Mouse (Mus musculus) G1E (cell line): ENCODE data around the gene Cdc7. TPM values are rescaled to one million over a fixed set of nuclear protein-coding genes. Genes with fewer than 3 reads are reported as not detected.

Experiments
- ATAC-seq: 2 replicates; pipeline ENCODE4 v1.8.0; 2016; ENCODE audit warnings: mild to moderate bottlenecking; ENCODE audit not compliant: insufficient number of reproducible peaks, poor library complexity, low FRiP score, severe bottlenecking; ENCODE audit errors: extremely low read depth
- DNase-seq: peaks from one replicate; pipeline ENCODE4 v3.0.0; 2012; ENCODE audit warnings: low spot score
- H3K27me3 ChIP-seq: 2 replicates; pipeline ENCODE4 v1.6.1; 2012; ENCODE audit warnings: mild to moderate bottlenecking, low read length, inconsistent platforms; ENCODE audit not compliant: insufficient read depth
- H3K36me3 ChIP-seq: replicated peaks from 2 replicates; pipeline ENCODE3; 2012; ENCODE audit warnings: mild to moderate bottlenecking, inconsistent platforms
- H3K4me1 ChIP-seq: 2 replicates; pipeline ENCODE4 v1.6.1; 2012; ENCODE audit warnings: low read depth, low read length, inconsistent platforms, mixed read lengths; ENCODE audit not compliant: insufficient read depth
- H3K4me3 ChIP-seq: 2 replicates; pipeline ENCODE4 v1.5.1; 2012; ENCODE audit warnings: low read depth, mild to moderate bottlenecking, inconsistent platforms, low read length, moderate library complexity, mixed read lengths
- H3K9me3 ChIP-seq: replicated peaks from 2 replicates; pipeline ENCODE4 v1.6.1; 2012; ENCODE audit warnings: inconsistent platforms
- CTCF ChIP-seq: IDR thresholded peaks from 2 replicates; pipeline ENCODE4 v1.5.1; 2012; ENCODE audit warnings: low read depth, low read length, inconsistent platforms, mixed read lengths
- GATA1 ChIP-seq: IDR thresholded peaks from 2 replicates; pipeline ENCODE4 v1.6.1; 2012; ENCODE audit warnings: borderline replicate concordance, low read length, inconsistent platforms, mixed read lengths
- GATA2 ChIP-seq: IDR thresholded peaks from 2 replicates; pipeline ENCODE4 v1.6.1; 2012; ENCODE audit warnings: low read depth, low read length, inconsistent platforms, borderline replicate concordance
- POLR2AphosphoS5 ChIP-seq: IDR thresholded peaks from 2 replicates; pipeline ENCODE4 v1.6.1; 2012; ENCODE audit warnings: low read depth, low read length, inconsistent platforms; ENCODE audit not compliant: insufficient replicate concordance
- TAL1 ChIP-seq: conservative IDR thresholded peaks from 2 replicates; pipeline ENCODE4 v1.6.1; 2012; ENCODE audit warnings: low read depth, low read length, inconsistent platforms, mixed read lengths
- polyA plus RNA-seq: library from polyadenylated mRNA; stranded (reverse); fragments of >175 nt; gene quantifications from 2 replicates; pipeline ENCODE4 v1.2.3, GENCODE M21; 2012
- total RNA-seq, 2 experiments: library from RNA; stranded (forward) in 1 of 2; stranded (reverse) in 1 of 2; fragments of 200-1000 nt in 1 of 2; fragments of >200 nt in 1 of 2; fragmentation: Nextera tagmentation in 1 of 2; gene quantifications; 2 replicates each; pipeline ENCODE4 v1.2.3; 2014 to 2017

Cdc7 gene
- total and polyA plus RNA-seq, 3 experiments, result 8.7 to 43.8 (median 37.7) TPM

GRCm38 (mm10) chr5:106948683-106949082 is 15.4 kb upstream of the Cdc7 start:
- ATAC-seq (no peak), DNase-seq (no peak)
- peaks cover 3% of the 10 kb centered on the region; the same call in 1 of the 2 replicates for H3K27me3 ChIP-seq
- no peaks in the 10 kb centered on the region for H3K4me1 ChIP-seq
- no peaks in the 10 kb centered on the region for H3K9me3 ChIP-seq
- H3K4me3 ChIP-seq, result no peak overlapping the region
- H3K36me3 ChIP-seq, result no peaks in the 10 kb centered on the region
- no peak for TF ChIP-seq POLR2AphosphoS5
- no peak for TF ChIP-seq GATA2
- no peak for TF ChIP-seq TAL1
- TF ChIP-seq GATA1, result no peak
- no peak for TF ChIP-seq CTCF

DNA sequence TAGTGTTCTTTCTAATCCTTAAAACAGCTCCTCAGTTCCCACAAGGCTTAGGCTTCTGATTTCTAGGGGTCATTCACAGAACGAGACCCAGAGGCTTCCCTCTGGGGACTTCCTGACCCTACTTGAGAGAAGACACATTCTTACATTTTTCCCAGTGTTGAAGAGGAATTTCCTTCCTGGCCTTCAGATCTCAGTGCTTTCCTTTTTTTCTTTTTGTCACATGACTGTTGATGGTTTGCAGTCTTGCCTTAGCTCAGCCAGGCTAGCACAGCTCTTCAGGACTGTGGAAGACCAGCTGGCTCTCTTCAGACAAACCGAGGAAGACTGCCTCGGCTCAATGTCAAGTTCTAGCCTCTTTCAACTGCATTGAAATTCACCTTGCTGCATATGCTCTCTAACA is 7.7 kb upstream of the Cdc7 start:
- Histone ChIP-seq H3K36me3 (no peaks in the 10 kb centered on the region), H3K27me3 (peaks cover 3% of the 10 kb centered on the region; the same call in 1 of the 2 replicates), H3K4me1 (peaks cover 6% of the 10 kb centered on the region), H3K4me3 (no peak overlapping the region), H3K9me3 (no peaks in the 10 kb centered on the region)
- ATAC-seq (no peak), DNase-seq (no peak)
- no peak for TF ChIP-seq POLR2AphosphoS5
- no peak for TF ChIP-seq TAL1
- no peak for TF ChIP-seq CTCF
- no peak for TF ChIP-seq GATA1
- no peak for TF ChIP-seq GATA2

DNA sequence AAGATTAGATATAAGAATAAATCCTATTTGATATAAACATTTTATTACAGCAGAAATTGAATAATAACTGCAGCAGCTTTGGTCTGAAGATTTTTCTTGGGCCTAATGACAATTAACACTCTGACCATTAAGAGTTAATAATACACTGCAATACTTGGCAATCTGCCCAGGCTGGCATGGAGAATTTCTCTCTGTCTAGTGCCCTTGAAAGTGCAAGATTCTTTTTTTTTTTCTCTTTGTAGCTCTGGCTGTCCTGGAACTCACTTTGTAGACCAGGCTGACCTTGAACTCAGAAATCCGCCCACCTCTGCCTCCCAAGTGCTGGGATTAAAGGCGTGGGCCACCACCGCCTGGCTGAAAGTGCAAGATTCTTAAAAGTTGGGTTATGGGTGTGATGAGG is 5.1 kb upstream of the Cdc7 start:
- no peak overlapping the region for H3K4me3 ChIP-seq
- H3K27me3 ChIP-seq, result no peaks in the 10 kb centered on the region; the same call in 1 of the 2 replicates
- no peaks in the 10 kb centered on the region for H3K9me3 ChIP-seq
- H3K4me1 ChIP-seq, result peaks cover 11% of the 10 kb centered on the region
- TF ChIP-seq TAL1 (no peak), CTCF (no peak), GATA2 (no peak), GATA1 (no peak), POLR2AphosphoS5 (no peak)
- H3K36me3 ChIP-seq, result no peaks in the 10 kb centered on the region
- ATAC-seq (no peak), DNase-seq (no peak)

- Histone ChIP-seq H3K4me1 (peaks cover 15% of the 10 kb centered on the region), H3K36me3 (no peaks in the 10 kb centered on the region), H3K9me3 (no peaks in the 10 kb centered on the region), H3K27me3 (no peaks in the 10 kb centered on the region; the same call in 1 of the 2 replicates), H3K4me3 (no peak overlapping the region)
- TF ChIP-seq GATA1 (no peak), POLR2AphosphoS5 (no peak), GATA2 (no peak), CTCF (no peak), TAL1 (no peak)
- ATAC-seq (no peak), DNase-seq (no peak)
Observed at GRCm38 (mm10) chr5:106960451-106960850, 3.7 kb upstream of the Cdc7 start.

- no peaks in the 10 kb centered on the region for H3K27me3 ChIP-seq
- H3K4me3 ChIP-seq, result peak overlapping the region; percentile 97
- ATAC-seq (peak; percentile 31; the same call in 1 of the 2 replicates), DNase-seq (peak; percentile 66)
- no peaks in the 10 kb centered on the region for H3K9me3 ChIP-seq
- TF ChIP-seq CTCF (no peak), TAL1 (no peak), POLR2AphosphoS5 (no peak), GATA2 (no peak), GATA1 (no peak)
- peaks cover 22% of the 10 kb centered on the region for H3K4me1 ChIP-seq
- peaks cover 27% of the 10 kb centered on the region for H3K36me3 ChIP-seq
Observed at GRCm38 (mm10) chr5:106964513-106965014, 442 bp downstream of the Cdc7 start.

DNA sequence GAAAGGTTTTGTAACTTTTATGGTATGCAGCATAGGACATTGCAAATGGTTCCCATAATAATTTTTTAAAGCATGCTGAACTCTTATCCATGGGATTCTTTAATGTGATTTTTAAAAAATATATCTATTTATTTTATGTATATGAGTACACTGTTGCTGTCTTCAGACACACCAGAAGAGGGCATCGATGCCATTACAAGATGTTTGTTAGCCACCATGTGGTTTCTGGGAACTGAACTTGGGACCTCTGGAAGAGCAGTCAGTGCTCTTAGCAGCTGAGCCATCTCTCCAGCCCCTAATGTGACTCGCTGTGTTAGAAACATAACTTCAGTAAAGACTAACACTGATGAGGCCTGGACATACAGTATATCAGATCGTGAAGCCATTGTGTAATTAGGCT is 2.3 kb downstream of the Cdc7 start:
- H3K4me3 ChIP-seq, result no peak overlapping the region
- H3K27me3 ChIP-seq, result no peaks in the 10 kb centered on the region
- peaks cover 45% of the 10 kb centered on the region for H3K36me3 ChIP-seq
- ATAC-seq (no peak), DNase-seq (no peak)
- TF ChIP-seq GATA1 (no peak), GATA2 (no peak), POLR2AphosphoS5 (no peak), CTCF (no peak), TAL1 (no peak)
- H3K9me3 ChIP-seq, result no peaks in the 10 kb centered on the region
- peaks cover 22% of the 10 kb centered on the region for H3K4me1 ChIP-seq
